Comparison of ENCODE assay signal across 31 mouse cellular contexts in the genomic region with DNA sequence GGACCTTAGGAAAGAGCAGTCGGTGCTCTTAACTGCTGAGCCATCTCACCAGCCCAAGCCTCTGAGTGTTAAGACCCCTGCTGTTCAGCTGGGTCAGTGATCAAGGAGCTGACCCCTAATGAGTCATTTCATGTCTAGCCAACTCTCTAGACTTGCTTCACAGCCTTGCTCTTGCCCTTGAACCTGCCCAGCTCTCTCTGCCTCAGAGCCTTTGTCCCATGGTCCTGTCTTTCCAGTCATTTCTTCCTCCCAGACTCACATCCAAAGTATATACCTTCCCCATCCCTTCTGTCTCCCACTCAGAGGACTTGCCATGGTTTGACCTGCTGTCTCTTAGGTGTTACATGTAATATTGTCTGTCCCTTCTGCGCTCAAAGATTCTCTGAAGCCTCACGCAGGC. TPM values are rescaled to one million over a fixed set of nuclear protein-coding genes. Genes with fewer than 3 reads are reported as not detected.
"Had no signal": no experiment of that assay in that cellular context is flagged by ENCODE, and none has a peak within 500 bp of the region (broad histone marks: within the 10 kb centered on the region; RNA-seq: fewer than 3 reads in every experiment).

No protein-coding gene starts in this region.

- DNase-seq: cerebellum, adult 9-11 months; cerebellum, postnatal 10 days; cerebellum, postnatal 14 days; cerebellum, postnatal 25 days; cerebellum, postnatal 36 days; embryo, embryonic 11 days; forebrain, postnatal 0 days; gastrocnemius, adult 2 months; gastrocnemius, postnatal 10 days; gastrocnemius, postnatal 14 days; gastrocnemius, postnatal 25 days; gastrocnemius, postnatal 36 days; heart, adult 11 months; heart, adult 18-20 months; heart, adult 2 months had no signal

- H3K4me2 ChIP-seq: embryonic facial prominence, embryonic 12.5 days; embryonic facial prominence, embryonic 13.5 days; embryonic facial prominence, embryonic 15.5 days; forebrain, embryonic 12.5 days; forebrain, embryonic 13.5 days; forebrain, embryonic 15.5 days had no signal

- H3K27me3 ChIP-seq: embryonic facial prominence, embryonic 12.5 days; embryonic facial prominence, embryonic 13.5 days; embryonic facial prominence, embryonic 15.5 days; forebrain, embryonic 13.5 days; forebrain, embryonic 15.5 days had no signal

- H3K9ac ChIP-seq: embryonic facial prominence, embryonic 12.5 days; embryonic facial prominence, embryonic 13.5 days; embryonic facial prominence, embryonic 15.5 days; forebrain, embryonic 12.5 days; forebrain, embryonic 13.5 days; forebrain, embryonic 15.5 days; forebrain, postnatal 0 days had no signal

- H3K36me3 ChIP-seq: embryonic facial prominence, embryonic 10.5 days; embryonic facial prominence, embryonic 12.5 days; embryonic facial prominence, embryonic 13.5 days; embryonic facial prominence, embryonic 15.5 days; forebrain, embryonic 10.5 days; forebrain, embryonic 12.5 days; forebrain, embryonic 15.5 days; heart, embryonic 10.5 days had no signal

- H3K4me3 ChIP-seq: embryonic facial prominence, embryonic 10.5 days; embryonic facial prominence, embryonic 12.5 days; embryonic facial prominence, embryonic 13.5 days; embryonic facial prominence, embryonic 15.5 days; erythroblast, embryonic 14.5 days; forebrain, embryonic 10.5 days; forebrain, embryonic 12.5 days; forebrain, embryonic 13.5 days; forebrain, embryonic 15.5 days; gastrocnemius, adult 2 months; heart, adult 2 months; heart, embryonic 10.5 days had no signal

- H3K9me3 ChIP-seq: embryonic facial prominence, embryonic 10.5 days; embryonic facial prominence, embryonic 12.5 days; embryonic facial prominence, embryonic 13.5 days; embryonic facial prominence, embryonic 15.5 days; forebrain, embryonic 10.5 days; forebrain, embryonic 12.5 days; forebrain, embryonic 13.5 days; forebrain, embryonic 15.5 days; heart, embryonic 10.5 days had no signal

- H3K4me1 ChIP-seq: embryonic facial prominence, embryonic 12.5 days; embryonic facial prominence, embryonic 13.5 days; embryonic facial prominence, embryonic 15.5 days; forebrain, embryonic 10.5 days; forebrain, embryonic 12.5 days; forebrain, embryonic 13.5 days; forebrain, embryonic 15.5 days had no signal

- ATAC-seq: forebrain, embryonic 13.5 days; forebrain, embryonic 14.5 days; forebrain, embryonic 15.5 days; forebrain, embryonic 16.5 days; forebrain, postnatal 0 days had no signal

- H3K27ac ChIP-seq: embryonic facial prominence, embryonic 10.5 days; embryonic facial prominence, embryonic 12.5 days; embryonic facial prominence, embryonic 13.5 days; embryonic facial prominence, embryonic 15.5 days; forebrain, embryonic 10.5 days; forebrain, embryonic 12.5 days; forebrain, embryonic 13.5 days; forebrain, embryonic 15.5 days; gastrocnemius, adult 2 months; heart, adult 2 months; heart, embryonic 10.5 days had no signal

RNA-seq across cellular contexts. Expression of a gene that starts 13.4 kb away (rescaled TPM):
- total RNA-seq: common myeloid progenitor, adult 5-6 weeks; granulocyte monocyte progenitor cell, adult 5-6 weeks had no signal

RNA-seq across cellular contexts. Expression of a gene that starts 19.2 kb away (rescaled TPM):
- total RNA-seq: common myeloid progenitor, adult 5-6 weeks; gastrocnemius, adult 18-20 months; gastrocnemius, adult 2 months; gastrocnemius, postnatal 14 days; gastrocnemius, postnatal 25 days; gastrocnemius, postnatal 36 days; granulocyte monocyte progenitor cell, adult 5-6 weeks; heart, adult 18-20 months; heart, adult 2 months; heart, adult 8-10 months had no signal
- polyA plus RNA-seq: erythroblast, embryonic 14.5 days had no signal
